Mouse (Mus musculus) hindbrain, embryonic 16.5 days (tissue): ENCODE measurements at regions not wholly inside any gene's neighbourhood (a gene's known extent, or its start where the extent isn't known, plus 50 kb on each side); places are given as distances from the start of the nearest gene placed in this dataset.

Source experiments
- ATAC-seq: fragments of 200-750 bp; cut with Nextera tagmentation; 2 replicates; pipeline ENCODE4 v1.8.0; 2017; ENCODE audit warnings: moderate TSS enrichment, moderate library complexity
- H3K27ac ChIP-seq: fragments of 300-500 bp; sonication (generic); 2 replicates; pipeline ENCODE4 v1.5.1; 2014; ENCODE audit warnings: low read depth, mild to moderate bottlenecking, control low read depth, low read length, moderate library complexity
- H3K27me3 ChIP-seq: fragments of 300-500 bp; sonication (generic); replicated peaks from 2 replicates; pipeline ENCODE4 v1.6.1; 2014; ENCODE audit warnings: low read length; ENCODE audit not compliant: control insufficient read depth, insufficient read depth
- H3K36me3 ChIP-seq: fragments of 300-500 bp; sonication (generic); 2 replicates; pipeline ENCODE4 v1.6.1; 2014; ENCODE audit warnings: mild to moderate bottlenecking, low read length, moderate library complexity, mixed read lengths; ENCODE audit not compliant: control insufficient read depth, insufficient read depth
- H3K4me1 ChIP-seq: fragments of 300-500 bp; sonication (generic); 2 replicates; pipeline ENCODE4 v1.6.1; 2014; ENCODE audit warnings: low read depth, low read length; ENCODE audit not compliant: control insufficient read depth, insufficient read depth
- H3K4me2 ChIP-seq: fragments of 300-500 bp; sonication (generic); 2 replicates; pipeline ENCODE4 v1.6.1; 2014; ENCODE audit warnings: mild to moderate bottlenecking, low read length, control low read depth, moderate library complexity
- H3K4me3 ChIP-seq: fragments of 300-500 bp; sonication (generic); 2 replicates; pipeline ENCODE4 v1.5.1; 2014; ENCODE audit warnings: mild to moderate bottlenecking, low read length, control low read depth, moderate library complexity
- H3K9ac ChIP-seq: fragments of 300-500 bp; sonication (generic); 2 replicates; pipeline ENCODE4 v1.6.1; 2014; ENCODE audit warnings: low read depth, mild to moderate bottlenecking, control low read depth, low read length, moderate library complexity
- H3K9me3 ChIP-seq: fragments of 300-500 bp; sonication (generic); 2 replicates; pipeline ENCODE4 v1.6.1; 2014; ENCODE audit warnings: mild to moderate bottlenecking, low read length, moderate library complexity; ENCODE audit not compliant: control insufficient read depth
- WGBS: fragments of 180-500 bp; shearing (Covaris S2); extraction: QIAGEN DNeasy Blood & Tissue Kit; methylation state at CpG from one replicate; pipeline ENCODE4 v1.1.7; 2014; 5-methylcytosine and 5-hydroxymethylcytosine counted together

DNA sequence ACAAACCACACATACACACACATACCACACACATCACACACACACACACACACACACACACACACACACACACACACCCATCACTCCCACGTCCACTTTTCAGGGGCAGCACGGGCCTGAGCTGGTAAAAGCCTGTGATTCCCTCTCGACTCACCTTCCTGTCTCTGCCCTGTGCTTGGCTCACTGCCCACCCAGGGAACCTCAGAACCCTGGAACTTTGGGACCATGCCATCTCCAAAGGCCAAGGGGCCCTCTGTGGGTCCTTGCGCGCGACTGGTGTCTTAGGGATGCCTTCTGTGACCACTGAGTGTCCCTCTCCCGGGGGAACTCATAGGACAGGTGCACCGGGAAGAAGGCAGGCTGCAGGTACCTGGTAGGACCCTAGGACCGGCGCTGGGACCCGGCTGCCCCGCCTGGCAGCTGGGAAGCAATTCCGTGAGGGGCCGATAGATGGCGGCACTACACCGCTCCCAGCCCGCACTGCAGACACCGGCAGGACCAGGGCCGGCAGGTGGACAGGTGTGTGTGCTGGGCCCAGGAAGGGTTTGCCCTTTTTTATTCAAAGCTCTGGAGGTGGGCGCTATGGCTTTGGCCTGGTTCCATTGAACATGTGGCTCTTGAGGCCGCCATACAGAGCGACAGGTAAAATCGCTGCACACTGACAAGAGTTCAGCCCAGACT, 73.0 kb upstream of the 4931429L15Rik start:
- Histone ChIP-seq H3K9me3 (no peaks in the 10 kb centered on the region), H3K4me3 (no peak overlapping the region), H3K36me3 (no peaks in the 10 kb centered on the region), H3K4me2 (peak overlapping the region; percentile 40), H3K4me1 (peaks cover 12% of the 10 kb centered on the region), H3K9ac (peak overlapping the region; percentile 35; the same call in 1 of the 2 replicates), H3K27ac (no peak overlapping the region), H3K27me3 (peaks cover 2% of the 10 kb centered on the region; the same call in 1 of the 2 replicates)
- WGBS: 6% methylated on average over 23 of the region's 23 CpGs
- no peak for ATAC-seq

DNA sequence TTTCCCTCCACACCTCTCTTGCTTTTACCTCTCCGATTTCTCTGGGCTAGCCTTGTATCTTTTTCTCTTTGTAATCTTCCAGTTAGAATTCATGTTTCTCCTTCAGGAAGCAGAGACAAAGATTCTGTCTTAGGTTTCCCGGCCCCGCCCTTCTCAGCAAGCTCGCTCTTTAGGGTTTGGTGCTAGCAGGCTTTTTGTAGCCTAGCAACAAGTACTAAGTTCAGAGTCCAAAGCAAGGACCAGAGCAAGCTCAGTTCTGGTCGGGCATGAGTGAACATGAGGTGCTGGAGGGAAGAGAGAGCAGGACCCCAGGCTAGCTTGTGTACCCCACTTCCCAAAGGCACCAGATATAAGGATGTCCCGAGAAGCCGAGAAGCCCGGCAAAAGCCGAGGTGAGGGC, 70.0 kb upstream of the 4931429L15Rik start:
- Histone ChIP-seq H3K36me3 (no peaks in the 10 kb centered on the region), H3K9ac (peak overlapping the region; percentile 54), H3K9me3 (no peaks in the 10 kb centered on the region), H3K4me3 (peak overlapping the region; percentile 35), H3K27ac (peak overlapping the region; percentile 73), H3K27me3 (peaks cover 2% of the 10 kb centered on the region; the same call in 1 of the 2 replicates), H3K4me2 (peak overlapping the region; percentile 56), H3K4me1 (peaks cover 12% of the 10 kb centered on the region)
- 3% methylated on average over 9 of the region's 9 CpGs for WGBS
- ATAC-seq: peak; percentile 43

- H3K27me3 ChIP-seq: peaks cover 2% of the 10 kb centered on the region; the same call in 1 of the 2 replicates
- H3K9ac ChIP-seq: peak overlapping the region; percentile 54
- WGBS: 22% methylated on average over 17 of the region's 17 CpGs
- ATAC-seq: peak; percentile 88
- no peaks in the 10 kb centered on the region for H3K36me3 ChIP-seq
- peak overlapping the region; percentile 73 for H3K27ac ChIP-seq
- H3K4me3 ChIP-seq: peak overlapping the region; percentile 35
- H3K4me2 ChIP-seq: peak overlapping the region; percentile 56
- H3K4me1 ChIP-seq: peaks cover 12% of the 10 kb centered on the region
- no peaks in the 10 kb centered on the region for H3K9me3 ChIP-seq
Measured at GRCm38 (mm10) chr9:46388677-46389676, 69.2 kb upstream of the 4931429L15Rik start.

DNA sequence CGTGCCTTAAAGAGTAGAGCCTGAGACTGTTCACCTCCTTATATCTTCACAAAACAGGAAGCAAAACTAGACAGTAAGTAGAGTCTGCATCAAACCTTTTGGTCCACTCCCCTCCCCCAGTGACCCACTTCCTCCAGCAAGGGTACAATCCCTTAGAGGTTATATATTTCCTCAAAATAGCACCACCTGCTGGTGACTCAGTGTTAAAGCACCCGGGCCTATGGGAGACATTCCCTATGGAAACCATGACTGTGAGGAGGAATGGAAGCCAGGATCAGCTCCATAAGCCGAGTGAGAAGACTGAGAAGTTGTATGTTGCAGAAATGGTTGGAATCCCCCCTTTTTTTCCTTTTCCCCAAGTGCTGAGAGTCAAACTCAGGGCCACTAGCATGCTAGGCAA, 66.5 kb upstream of the 4931429L15Rik start:
- H3K27ac ChIP-seq: no peak overlapping the region
- ATAC-seq: no peak
- 89% methylated on average over 3 of the region's 3 CpGs for WGBS
- H3K9me3 ChIP-seq: no peaks in the 10 kb centered on the region
- peaks cover 10% of the 10 kb centered on the region for H3K4me1 ChIP-seq
- no peak overlapping the region for H3K4me3 ChIP-seq
- H3K27me3 ChIP-seq: no peaks in the 10 kb centered on the region
- no peak overlapping the region for H3K9ac ChIP-seq
- no peaks in the 10 kb centered on the region for H3K36me3 ChIP-seq
- H3K4me2 ChIP-seq: no peak overlapping the region

GRCm38 (mm10) chr9:46381342-46381741, 61.6 kb upstream of the 4931429L15Rik start:
- no peak for ATAC-seq
- H3K9ac ChIP-seq: no peak overlapping the region
- WGBS: 73% methylated on average over 4 of the region's 4 CpGs
- H3K27me3 ChIP-seq: no peaks in the 10 kb centered on the region
- no peaks in the 10 kb centered on the region; the same call in 1 of the 2 replicates for H3K4me1 ChIP-seq
- H3K36me3 ChIP-seq: no peaks in the 10 kb centered on the region
- H3K4me3 ChIP-seq: no peak overlapping the region
- no peak overlapping the region for H3K4me2 ChIP-seq
- no peaks in the 10 kb centered on the region for H3K9me3 ChIP-seq
- no peak overlapping the region for H3K27ac ChIP-seq

GRCm38 (mm10) chr9:46379453-46379852, 59.7 kb upstream of the 4931429L15Rik start:
- no peak overlapping the region for H3K27ac ChIP-seq
- 72% methylated on average over 11 of the region's 11 CpGs for WGBS
- no peak for ATAC-seq

GRCm38 (mm10) chr9:46378339-46378738, 58.6 kb upstream of the 4931429L15Rik start:
- Histone ChIP-seq H3K27me3 (no peaks in the 10 kb centered on the region), H3K9ac (no peak overlapping the region), H3K27ac (no peak overlapping the region), H3K36me3 (no peaks in the 10 kb centered on the region), H3K4me1 (no peaks in the 10 kb centered on the region; the same call in 1 of the 2 replicates), H3K9me3 (no peaks in the 10 kb centered on the region), H3K4me3 (no peak overlapping the region), H3K4me2 (no peak overlapping the region)
- WGBS: 87% methylated on average over 3 of the region's 3 CpGs
- no peak for ATAC-seq

More at GRCm38 (mm10) chr9:46379453-46379852, 59.7 kb upstream of the 4931429L15Rik start:
- Histone ChIP-seq H3K9me3 (no peaks in the 10 kb centered on the region), H3K36me3 (no peaks in the 10 kb centered on the region), H3K4me1 (no peaks in the 10 kb centered on the region; the same call in 1 of the 2 replicates), H3K4me3 (no peak overlapping the region), H3K9ac (no peak overlapping the region), H3K4me2 (no peak overlapping the region), H3K27me3 (no peaks in the 10 kb centered on the region)
